Mouse (Mus musculus): ENCODE measurements around the gene Strada. TPM values are rescaled to one million over a fixed set of nuclear protein-coding genes. Genes with fewer than 3 reads are reported as not detected.
"Not testable (repeated sequence)": the region's sequence is repeated elsewhere in the genome, so short reads cannot be mapped to it uniquely, and the experiment has no call there.

Strada gene
- polyA plus RNA-seq (2015; fragmentation: Nextera tagmentation; extraction: Ambion mirVana), result 16.5 and 20.0 TPM in 2 replicates

GRCm38 (mm10) chr11:106202123-106202465, at the start of gene Strada:
TSS of gene Strada (minus strand) at chr11:106202168.
- Histone ChIP-seq H3K4me3 (no peak within 1 kb of the TSS), H3K4me2 (no peak within 1 kb of the TSS), H3K4me1 (replicated peaks) (no peaks in the 10 kb centered on the region), H3K36me3 (peaks cover 70% of the 10 kb centered on the region), H3K9ac (no peak within 1 kb of the TSS), H3K9me3 (replicated peaks) (no peaks in the 10 kb centered on the region), H3K27me3 (no peaks in the 10 kb centered on the region), H3K27ac (no peak within 1 kb of the TSS)
- 75% methylated on average over 5 of the region's 5 CpGs for whole genome bisulfite sequencing
- ATAC-seq (replicated peaks; ENCODE audit: insufficient number of reproducible peaks, insufficient read depth, low FRiP score, low read depth), result no peak

- H3K4me3 ChIP-seq, result no peak overlapping the region
- H3K27me3 ChIP-seq, result no peaks in the 10 kb centered on the region
- H3K27ac ChIP-seq, result no peak overlapping the region
- ATAC-seq (replicated peaks; ENCODE audit: insufficient number of reproducible peaks, insufficient read depth, low FRiP score, low read depth), result no peak
- no peak overlapping the region for H3K4me2 ChIP-seq
- H3K36me3 ChIP-seq, result peaks cover 90% of the 10 kb centered on the region
- H3K9ac ChIP-seq, result no peak overlapping the region
- WGBS, result 85% methylated on average over 7 of the region's 7 CpGs
- H3K4me1 ChIP-seq (replicated peaks), result 0 out of 2 replicates have a peak, but pooled peaks cover 2% of the 10 kb centered on the region
- H3K9me3 ChIP-seq (replicated peaks), result no peaks in the 10 kb centered on the region
Observed at GRCm38 (mm10) chr11:106249326-106249725, 47.4 kb upstream of the Strada start.

- Histone ChIP-seq H3K27me3 (no peaks in the 10 kb centered on the region), H3K4me1 (replicated peaks) (0 out of 2 replicates have a peak, but pooled peaks cover 2% of the 10 kb centered on the region), H3K36me3 (peaks cover 98% of the 10 kb centered on the region), H3K9ac (no peak overlapping the region), H3K4me2 (no peak overlapping the region), H3K9me3 (replicated peaks) (no peaks in the 10 kb centered on the region; the same call in 1 of the 2 replicates), H3K27ac (no peak overlapping the region), H3K4me3 (no peak overlapping the region)
- 92% methylated on average over 1 of the region's 1 CpGs for WGBS
- no peak for ATAC-seq (replicated peaks; ENCODE audit: insufficient number of reproducible peaks, insufficient read depth, low FRiP score, low read depth)
Observed at GRCm38 (mm10) chr11:106246834-106247233, 44.9 kb upstream of the Strada start.

- H3K4me1 ChIP-seq (replicated peaks); H3K27me3 ChIP-seq; ATAC-seq (replicated peaks; ENCODE audit: insufficient number of reproducible peaks, insufficient read depth, low FRiP score, low read depth); H3K4me2 ChIP-seq; H3K9me3 ChIP-seq (replicated peaks); H3K9ac ChIP-seq; H3K27ac ChIP-seq; H3K4me3 ChIP-seq: not testable (repeated sequence)
- peaks cover 81% of the 10 kb centered on the region for H3K36me3 ChIP-seq
- WGBS, result 82% methylated on average over 8 of the region's 8 CpGs
Observed at GRCm38 (mm10) chr11:106233978-106234377, 32.0 kb upstream of the Strada start.

GRCm38 (mm10) chr11:106220603-106221002, 18.6 kb upstream of the Strada start:
- Histone ChIP-seq H3K4me2 (no peak overlapping the region), H3K4me3 (no peak overlapping the region), H3K4me1 (replicated peaks) (peaks cover 14% of the 10 kb centered on the region), H3K27me3 (no peaks in the 10 kb centered on the region), H3K9me3 (replicated peaks) (no peaks in the 10 kb centered on the region), H3K9ac (no peak overlapping the region), H3K36me3 (peaks cover 17% of the 10 kb centered on the region), H3K27ac (no peak overlapping the region)
- 86% methylated on average over 3 of the region's 3 CpGs for WGBS
- no peak for ATAC-seq (replicated peaks; ENCODE audit: insufficient number of reproducible peaks, insufficient read depth, low FRiP score, low read depth)

- Histone ChIP-seq H3K36me3 (peaks cover 9% of the 10 kb centered on the region), H3K4me2 (peak within 1 kb of the TSS; percentile 64), H3K27ac (peak within 1 kb of the TSS; percentile 97), H3K27me3 (no peaks in the 10 kb centered on the region), H3K9ac (peak within 1 kb of the TSS; percentile 100), H3K9me3 (replicated peaks) (no peaks in the 10 kb centered on the region), H3K4me1 (replicated peaks) (peaks cover 33% of the 10 kb centered on the region), H3K4me3 (peak within 1 kb of the TSS; percentile 100)
- peak; percentile 91 for ATAC-seq (replicated peaks; ENCODE audit: insufficient number of reproducible peaks, insufficient read depth, low FRiP score, low read depth)
- under 1% methylated on average over 70 of the region's 70 CpGs for WGBS
Observed at GRCm38 (mm10) chr11:106216730-106217490, 14.9 kb upstream of the Strada start, which contains the start of gene Ddx42. TSS of gene Ddx42 (plus strand) at chr11:106216926.

GRCm38 (mm10) chr11:106215927-106216729, 14.2 kb upstream of the Strada start, which contains the start of gene Ccdc47:
TSS of gene Ccdc47 (minus strand) at chr11:106216344.
- peak; percentile 97 for ATAC-seq (replicated peaks; ENCODE audit: insufficient number of reproducible peaks, insufficient read depth, low FRiP score, low read depth)
- peaks cover 33% of the 10 kb centered on the region for H3K4me1 ChIP-seq (replicated peaks)

GRCm38 (mm10) chr11:106215450-106215859, 13.5 kb upstream of the Strada start:
- H3K4me2 ChIP-seq, result peak overlapping the region; percentile 62
- no peak for ATAC-seq (replicated peaks; ENCODE audit: insufficient number of reproducible peaks, insufficient read depth, low FRiP score, low read depth)
- peak overlapping the region; percentile 100 for H3K4me3 ChIP-seq
- H3K36me3 ChIP-seq, result peaks cover 21% of the 10 kb centered on the region
- H3K9ac ChIP-seq, result peak overlapping the region; percentile 82
- no peaks in the 10 kb centered on the region for H3K27me3 ChIP-seq
- no peaks in the 10 kb centered on the region for H3K9me3 ChIP-seq (replicated peaks)
- WGBS, result 16% methylated on average over 7 of the region's 7 CpGs
- peaks cover 33% of the 10 kb centered on the region for H3K4me1 ChIP-seq (replicated peaks)
- H3K27ac ChIP-seq, result peak overlapping the region; percentile 97

More at GRCm38 (mm10) chr11:106215927-106216729, 14.2 kb upstream of the Strada start, which contains the start of gene Ccdc47:
- H3K4me3 ChIP-seq, result peak within 1 kb of the TSS; percentile 100
- H3K27me3 ChIP-seq, result no peaks in the 10 kb centered on the region
- H3K9ac ChIP-seq, result peak within 1 kb of the TSS; percentile 100
- no peaks in the 10 kb centered on the region for H3K9me3 ChIP-seq (replicated peaks)
- peaks cover 17% of the 10 kb centered on the region for H3K36me3 ChIP-seq
- peak within 1 kb of the TSS; percentile 64 for H3K4me2 ChIP-seq
- H3K27ac ChIP-seq, result peak within 1 kb of the TSS; percentile 97
- under 1% methylated on average over 46 of the region's 46 CpGs for WGBS

- H3K27me3 ChIP-seq, result no peaks in the 10 kb centered on the region
- H3K4me3 ChIP-seq, result peak overlapping the region; percentile 100
- peak overlapping the region; percentile 62 for H3K4me2 ChIP-seq
- 0 out of 2 replicates have a peak overlapping the region, but pooled peaks have one; percentile 82 for H3K9ac ChIP-seq
- peaks cover 33% of the 10 kb centered on the region for H3K4me1 ChIP-seq (replicated peaks)
- ATAC-seq (replicated peaks; ENCODE audit: insufficient number of reproducible peaks, insufficient read depth, low FRiP score, low read depth), result no peak
- WGBS, result 89% methylated on average over 5 of the region's 5 CpGs
- H3K36me3 ChIP-seq, result peaks cover 27% of the 10 kb centered on the region
- no peaks in the 10 kb centered on the region for H3K9me3 ChIP-seq (replicated peaks)
- H3K27ac ChIP-seq, result no peak overlapping the region
Observed at GRCm38 (mm10) chr11:106214856-106215255, 12.9 kb upstream of the Strada start.

- no peak overlapping the region for H3K9ac ChIP-seq
- no peaks in the 10 kb centered on the region for H3K27me3 ChIP-seq
- H3K4me1 ChIP-seq (replicated peaks), result peaks cover 22% of the 10 kb centered on the region
- no peaks in the 10 kb centered on the region for H3K9me3 ChIP-seq (replicated peaks)
- 77% methylated on average over 8 of the region's 8 CpGs for WGBS
- no peak for ATAC-seq (replicated peaks; ENCODE audit: insufficient number of reproducible peaks, insufficient read depth, low FRiP score, low read depth)
- H3K36me3 ChIP-seq, result peaks cover 48% of the 10 kb centered on the region
- H3K4me2 ChIP-seq, result no peak overlapping the region
- H3K27ac ChIP-seq, result no peak overlapping the region
- H3K4me3 ChIP-seq, result no peak overlapping the region
Observed at GRCm38 (mm10) chr11:106212771-106213170, 10.8 kb upstream of the Strada start.

All from heart, embryonic 15.5 days (tissue).